Mouse (Mus musculus) forebrain, embryonic 14.5 days (tissue): ENCODE measurements at regions not wholly inside any gene's neighbourhood (a gene's known extent, or its start where the extent isn't known, plus 50 kb on each side); places are given as distances from the start of the nearest gene placed in this dataset.
A peak's percentile ranks its signal among the peaks of the same experiment; 100 is the strongest.

ENCODE experiments used
- ATAC-seq: fragments of 200-750 bp; cut with Nextera tagmentation; 2 replicates; pipeline ENCODE4 v1.8.0; 2017; ENCODE audit warnings: mild to moderate bottlenecking, moderate library complexity
- DNase-seq: peaks from one replicate; pipeline ENCODE4 v3.0.0-alpha.2; 2015; ENCODE audit warnings: low spot score
- H3K27ac ChIP-seq: fragments of 300-500 bp; sonication (generic); 2 replicates; pipeline ENCODE4 v1.5.1; 2014; ENCODE audit warnings: low read depth, mild to moderate bottlenecking, control low read depth, low read length, moderate library complexity
- H3K27me3 ChIP-seq: fragments of 300-500 bp; sonication (generic); replicated peaks from 2 replicates; pipeline ENCODE4 v1.6.1; 2014; ENCODE audit warnings: low read length, control low read depth, mixed read lengths; ENCODE audit not compliant: control insufficient read depth, insufficient read depth
- H3K36me3 ChIP-seq: fragments of 300-500 bp; sonication (generic); 2 replicates; pipeline ENCODE4 v1.6.1; 2014; ENCODE audit warnings: low read length, control low read depth; ENCODE audit not compliant: control insufficient read depth, insufficient read depth
- H3K4me1 ChIP-seq: fragments of 300-500 bp; sonication (generic); 2 replicates; pipeline ENCODE4 v1.6.1; 2014; ENCODE audit warnings: antibody characterized with exemption, low read length, control low read depth; ENCODE audit not compliant: control insufficient read depth, insufficient read depth
- H3K4me2 ChIP-seq: fragments of 300-500 bp; sonication (generic); 2 replicates; pipeline ENCODE4 v1.6.1; 2014; ENCODE audit warnings: mild to moderate bottlenecking, control low read depth, low read length
- H3K4me3 ChIP-seq: fragments of 300-500 bp; sonication (generic); 2 replicates; pipeline ENCODE4 v1.5.1; 2014; ENCODE audit warnings: low read depth, low read length, control low read depth
- H3K9ac ChIP-seq: fragments of 300-500 bp; sonication (generic); 2 replicates; pipeline ENCODE4 v1.6.1; 2014; ENCODE audit warnings: mild to moderate bottlenecking, low read length, control low read depth, moderate library complexity
- H3K9me3 ChIP-seq: fragments of 300-500 bp; sonication (generic); replicated peaks from 2 replicates; pipeline ENCODE4 v1.6.1; 2016; ENCODE audit warnings: low read length, control low read depth, mixed read lengths; ENCODE audit not compliant: control insufficient read depth
- WGBS: fragments of 180-500 bp; shearing (Covaris S2); extraction: QIAGEN DNeasy Blood & Tissue Kit; methylation state at CpG from one replicate; pipeline ENCODE4 v1.1.7; 2014; 5-methylcytosine and 5-hydroxymethylcytosine counted together

DNA sequence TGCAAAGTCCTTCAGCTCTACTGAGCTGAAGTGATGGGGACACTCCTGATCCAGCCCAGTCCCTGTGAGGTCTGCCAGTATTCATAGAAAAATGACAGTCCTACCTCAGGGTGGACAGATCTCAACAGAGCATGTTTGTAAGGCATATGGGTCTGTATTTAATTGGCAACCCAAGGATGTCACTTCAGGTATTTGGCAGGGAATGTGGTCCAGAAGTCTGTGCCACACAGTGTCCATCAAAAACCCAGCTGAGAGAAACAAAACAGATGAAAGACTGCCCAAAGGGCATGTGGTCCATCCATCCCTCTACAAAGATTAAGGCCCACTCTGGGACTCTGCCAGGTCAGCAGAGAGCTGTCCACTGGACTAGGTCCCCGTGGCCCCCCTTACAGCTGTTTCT is 229.3 kb upstream of the Cadm1 start:
- WGBS: 68% methylated on average over 1 of the region's 1 CpGs

DNA sequence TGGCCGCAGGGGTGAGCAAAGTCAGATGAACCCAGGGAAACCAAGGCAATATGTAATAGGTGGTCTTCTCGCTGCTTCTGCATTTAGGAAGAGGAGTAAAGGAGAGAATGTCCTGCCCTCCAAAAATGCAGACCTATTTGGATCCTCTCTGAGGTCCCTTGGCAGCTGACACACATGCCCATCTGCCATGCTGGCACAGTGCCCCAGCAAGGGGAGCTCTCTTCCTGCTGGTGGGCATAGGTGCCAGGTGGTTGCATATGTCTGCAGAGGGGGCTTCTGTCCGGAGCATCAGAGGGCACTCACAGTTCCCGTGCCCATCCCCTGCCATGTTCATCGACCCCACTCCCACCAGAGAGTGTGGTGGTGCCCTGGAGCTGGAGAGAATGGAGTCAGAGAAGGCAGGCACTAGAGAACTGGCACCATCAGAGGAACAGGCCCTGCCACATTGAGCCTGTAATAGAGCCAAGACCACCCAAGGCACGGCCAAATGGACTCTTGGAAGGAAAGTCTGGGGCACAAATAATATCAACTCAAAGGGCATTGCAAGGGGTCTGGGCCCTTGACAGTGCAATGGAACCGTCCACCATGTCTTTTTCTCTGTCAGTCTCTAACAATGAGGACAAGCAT is 222.7 kb upstream of the Cadm1 start:
- no peak overlapping the region for H3K4me3 ChIP-seq
- WGBS: 70% methylated on average over 7 of the region's 7 CpGs
- H3K4me2 ChIP-seq: no peak overlapping the region
- no peak overlapping the region for H3K9ac ChIP-seq
- DNase-seq: peak; percentile 75
- H3K27ac ChIP-seq: no peak overlapping the region
- peak; percentile 71 for ATAC-seq
- H3K9me3 ChIP-seq: no peaks in the 10 kb centered on the region
- peaks cover 14% of the 10 kb centered on the region for H3K4me1 ChIP-seq
- H3K36me3 ChIP-seq: no peaks in the 10 kb centered on the region
- H3K27me3 ChIP-seq: no peaks in the 10 kb centered on the region

More for the DNA sequence above, 229.3 kb upstream of the Cadm1 start:
- DNase-seq (no peak), ATAC-seq (no peak)
- Histone ChIP-seq H3K4me3 (no peak overlapping the region), H3K9me3 (no peaks in the 10 kb centered on the region), H3K4me2 (no peak overlapping the region), H3K4me1 (no peaks in the 10 kb centered on the region), H3K9ac (no peak overlapping the region), H3K27me3 (no peaks in the 10 kb centered on the region), H3K36me3 (no peaks in the 10 kb centered on the region), H3K27ac (no peak overlapping the region)

DNA sequence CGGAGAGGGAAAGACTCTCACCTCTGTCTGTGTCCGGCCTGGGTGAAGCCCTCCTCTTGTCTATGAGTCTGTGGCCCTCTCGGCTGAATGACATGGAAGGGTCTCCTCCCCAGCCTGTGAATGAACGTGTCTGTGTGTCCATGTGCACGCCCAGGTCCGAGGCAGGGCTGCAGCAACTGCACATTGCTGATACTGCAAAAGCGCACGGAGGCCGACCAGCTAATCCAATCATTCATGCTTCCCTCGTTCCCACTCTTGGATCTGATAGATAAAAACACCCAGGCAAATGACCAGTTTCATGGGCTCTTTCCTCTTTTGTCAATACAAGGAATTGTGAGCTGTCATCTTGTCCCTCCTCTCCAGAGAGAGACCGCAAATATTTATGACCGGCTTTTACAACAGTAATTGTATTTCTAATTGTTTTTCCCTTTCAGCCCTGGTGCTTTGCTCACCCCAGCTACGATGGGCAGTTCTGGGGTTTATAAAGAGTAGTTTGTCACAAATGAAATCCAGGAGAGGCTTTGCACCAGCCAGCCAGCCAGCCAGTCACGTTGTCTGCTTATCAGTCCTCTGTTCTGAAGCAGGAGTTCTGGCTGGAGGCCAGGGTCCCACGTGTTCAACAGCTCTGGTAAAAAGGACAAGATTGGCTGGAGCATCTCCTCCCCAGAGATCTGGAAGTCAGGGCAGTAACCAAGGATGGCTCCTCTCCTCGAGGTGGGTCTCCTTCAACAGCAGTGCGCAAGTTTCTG is 222.0 kb upstream of the Cadm1 start:
- Histone ChIP-seq H3K4me2 (no peak overlapping the region), H3K4me3 (no peak overlapping the region), H3K27me3 (no peaks in the 10 kb centered on the region), H3K4me1 (peaks cover 14% of the 10 kb centered on the region), H3K9me3 (no peaks in the 10 kb centered on the region), H3K9ac (no peak overlapping the region), H3K27ac (no peak overlapping the region), H3K36me3 (no peaks in the 10 kb centered on the region)
- ATAC-seq: peak; percentile 29
- DNase-seq: peak; percentile 79
- 33% methylated on average over 17 of the region's 17 CpGs for WGBS

DNA sequence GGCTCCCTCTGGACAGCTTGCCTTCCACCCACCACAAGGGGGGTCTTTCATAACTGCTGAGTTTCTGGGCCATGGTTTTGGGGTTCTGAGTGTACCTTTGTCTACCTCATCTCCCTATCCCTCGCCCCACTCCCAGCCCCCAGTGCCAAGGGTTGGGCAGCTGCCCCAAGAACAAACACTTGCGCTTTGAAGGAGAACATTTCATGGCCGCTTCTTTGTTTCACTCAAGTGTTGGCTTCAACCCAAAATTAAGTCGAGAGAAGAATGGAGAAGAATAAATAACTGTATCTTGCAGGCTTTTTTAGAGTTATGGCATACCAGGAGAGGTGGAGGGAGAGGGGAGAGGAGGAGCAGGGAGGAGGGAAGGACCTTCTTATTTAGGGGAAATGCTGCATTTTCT is 216.5 kb upstream of the Cadm1 start:
- Histone ChIP-seq H3K9ac (no peak overlapping the region), H3K36me3 (no peaks in the 10 kb centered on the region), H3K4me2 (no peak overlapping the region), H3K27ac (no peak overlapping the region), H3K4me1 (no peaks in the 10 kb centered on the region), H3K4me3 (no peak overlapping the region), H3K27me3 (no peaks in the 10 kb centered on the region), H3K9me3 (no peaks in the 10 kb centered on the region)
- DNase-seq: peak; percentile 11
- WGBS: 47% methylated on average over 4 of the region's 4 CpGs
- no peak for ATAC-seq

DNA sequence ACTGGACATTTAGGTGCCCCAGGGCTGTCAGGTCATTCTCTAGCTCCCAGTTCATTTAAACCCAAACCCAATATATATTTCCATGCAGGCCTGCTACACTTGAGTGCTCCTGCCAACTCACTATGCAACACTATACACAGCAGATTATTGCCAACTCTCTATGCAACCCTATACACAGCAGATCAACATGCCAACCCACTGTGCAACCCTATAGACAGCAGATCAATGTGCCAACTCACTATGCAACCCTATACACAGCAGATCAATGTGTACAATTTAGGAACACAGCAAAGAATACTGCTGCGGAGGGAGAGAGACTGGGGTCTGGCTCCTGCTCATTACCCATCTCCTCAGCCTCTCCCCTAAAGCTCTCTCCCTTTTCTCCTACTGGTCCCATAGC is 215.7 kb upstream of the Cadm1 start:
- no peak overlapping the region for H3K9ac ChIP-seq
- no peaks in the 10 kb centered on the region for H3K9me3 ChIP-seq
- H3K36me3 ChIP-seq: no peaks in the 10 kb centered on the region
- H3K4me3 ChIP-seq: no peak overlapping the region
- no peak for ATAC-seq
- no peak overlapping the region for H3K4me2 ChIP-seq
- no peaks in the 10 kb centered on the region for H3K27me3 ChIP-seq
- peak; percentile 20 for DNase-seq
- H3K27ac ChIP-seq: no peak overlapping the region
- 82% methylated on average over 1 of the region's 1 CpGs for WGBS
- no peaks in the 10 kb centered on the region for H3K4me1 ChIP-seq

DNA sequence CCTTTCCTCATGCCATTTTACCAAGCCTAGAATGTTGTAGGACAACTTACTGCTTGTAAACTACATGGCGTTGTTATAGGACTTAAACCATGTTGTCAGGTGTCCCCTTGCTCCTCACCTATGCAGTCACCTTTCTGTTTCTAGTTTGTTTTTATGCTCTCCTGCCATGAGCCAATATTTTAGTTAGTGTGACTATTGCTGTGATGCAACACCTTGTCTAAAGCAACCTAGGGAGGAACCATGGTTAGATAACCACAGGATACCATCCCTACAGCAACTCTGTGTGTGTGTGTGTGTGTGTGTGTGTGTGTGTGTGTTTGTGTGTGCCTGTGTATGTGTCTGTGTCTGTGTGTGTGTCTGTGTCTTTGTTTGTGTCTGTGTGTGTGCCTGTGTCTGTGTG is 209.6 kb upstream of the Cadm1 start:
- H3K9ac ChIP-seq: no peak overlapping the region
- H3K27me3 ChIP-seq: no peaks in the 10 kb centered on the region
- no peaks in the 10 kb centered on the region for H3K9me3 ChIP-seq
- H3K4me1 ChIP-seq: no peaks in the 10 kb centered on the region
- no peak for DNase-seq
- WGBS: 92% methylated on average over 1 of the region's 1 CpGs
- H3K36me3 ChIP-seq: no peaks in the 10 kb centered on the region
- no peak overlapping the region for H3K27ac ChIP-seq
- ATAC-seq: no peak
- H3K4me3 ChIP-seq: no peak overlapping the region
- H3K4me2 ChIP-seq: no peak overlapping the region

DNA sequence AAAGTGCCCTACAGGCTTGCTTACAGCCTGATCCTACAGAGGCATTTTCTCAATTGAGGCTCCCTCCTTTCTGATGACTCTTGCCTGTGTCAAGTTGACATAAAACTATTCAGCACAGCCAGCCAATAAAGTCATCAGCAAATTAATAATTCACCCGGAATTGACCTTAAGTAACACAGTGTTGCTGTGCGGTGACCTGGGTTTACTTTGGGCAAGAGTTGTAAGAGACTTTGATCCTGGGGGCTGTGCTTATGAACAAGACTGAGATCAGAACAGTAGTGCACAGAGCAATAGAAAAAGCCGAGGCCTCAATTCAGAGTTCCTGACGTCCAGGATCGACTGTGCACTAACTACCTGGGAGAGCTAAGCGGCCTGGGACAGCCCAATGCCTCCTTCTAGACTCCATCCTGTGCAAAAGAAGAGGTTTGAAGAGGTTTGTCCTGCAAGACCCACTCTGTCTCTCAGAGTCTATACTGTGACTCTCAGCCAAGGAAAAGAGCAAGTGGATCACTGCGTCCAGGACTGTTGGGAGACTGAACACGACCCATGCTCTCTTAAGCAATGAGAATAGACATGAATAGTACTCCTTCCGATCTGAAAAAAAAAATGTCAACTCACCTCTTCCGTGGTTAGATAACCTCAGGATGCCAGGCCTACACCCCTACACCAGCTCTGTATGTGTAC is 208.7 kb upstream of the Cadm1 start:
- no peak for ATAC-seq
- Histone ChIP-seq H3K27ac (no peak overlapping the region), H3K9me3 (no peaks in the 10 kb centered on the region), H3K4me2 (no peak overlapping the region), H3K27me3 (no peaks in the 10 kb centered on the region), H3K4me1 (no peaks in the 10 kb centered on the region), H3K9ac (no peak overlapping the region), H3K4me3 (no peak overlapping the region), H3K36me3 (no peaks in the 10 kb centered on the region)
- 65% methylated on average over 10 of the region's 10 CpGs for WGBS
- no peak for DNase-seq

DNA sequence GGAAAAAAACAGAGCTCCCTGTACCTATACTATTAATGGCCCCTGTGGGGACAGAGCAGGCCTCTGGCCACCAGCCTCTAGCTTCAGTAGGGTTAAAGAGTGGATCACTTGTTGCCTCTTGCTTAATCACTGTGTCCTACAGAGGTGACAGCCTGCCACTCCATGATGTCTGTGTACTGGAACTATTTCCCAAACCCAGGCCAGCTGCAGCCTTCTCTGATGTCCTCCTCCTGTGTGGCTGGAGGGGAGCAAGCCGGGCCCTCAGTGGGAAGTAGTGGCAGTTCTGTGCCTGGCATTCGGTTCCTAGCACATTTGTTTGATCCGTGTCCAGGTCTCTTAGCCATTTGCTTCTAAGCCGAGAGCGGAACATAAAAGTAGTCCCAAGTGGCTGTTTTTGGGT is 207.7 kb upstream of the Cadm1 start:
- DNase-seq: no peak
- Histone ChIP-seq H3K4me3 (no peak overlapping the region), H3K27ac (no peak overlapping the region), H3K9ac (no peak overlapping the region), H3K36me3 (no peaks in the 10 kb centered on the region), H3K4me2 (no peak overlapping the region), H3K27me3 (no peaks in the 10 kb centered on the region), H3K9me3 (no peaks in the 10 kb centered on the region), H3K4me1 (no peaks in the 10 kb centered on the region)
- WGBS: 70% methylated on average over 5 of the region's 5 CpGs
- ATAC-seq: no peak

DNA sequence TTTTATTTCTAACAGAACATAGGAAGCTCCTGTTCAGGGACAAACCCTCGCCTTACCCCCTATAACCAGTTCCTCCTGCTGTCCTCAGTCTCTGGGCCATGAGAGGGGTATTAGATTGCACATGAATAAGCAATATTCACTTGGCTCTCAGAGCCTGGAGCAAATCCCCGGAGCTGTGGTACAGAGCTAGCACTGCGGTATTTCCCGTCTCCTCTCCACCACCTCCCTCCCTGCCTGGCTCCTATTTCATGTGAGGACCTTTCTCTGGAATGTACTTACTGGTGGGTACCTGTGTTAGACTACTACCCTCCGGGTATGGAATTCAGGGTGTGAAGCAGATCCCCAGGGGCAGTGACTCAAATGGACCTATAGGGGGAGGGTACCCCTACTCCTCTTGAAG is 206.9 kb upstream of the Cadm1 start:
- H3K9me3 ChIP-seq: no peaks in the 10 kb centered on the region
- no peak overlapping the region for H3K4me2 ChIP-seq
- H3K4me3 ChIP-seq: no peak overlapping the region
- WGBS: 76% methylated on average over 5 of the region's 5 CpGs
- DNase-seq (no peak), ATAC-seq (no peak)
- no peak overlapping the region for H3K9ac ChIP-seq
- no peaks in the 10 kb centered on the region for H3K27me3 ChIP-seq
- H3K27ac ChIP-seq: no peak overlapping the region
- no peaks in the 10 kb centered on the region for H3K36me3 ChIP-seq
- no peaks in the 10 kb centered on the region; the same call in 1 of the 2 replicates for H3K4me1 ChIP-seq
